Mouse (Mus musculus): ENCODE results near the gene Tssc4. TPM values are rescaled to one million over a fixed set of nuclear protein-coding genes. Genes with fewer than 3 reads are reported as not detected.

Tssc4 gene
- polyA plus RNA-seq (2014; fragmentation: Illumina TruSeq; extraction: RNeasy Lipid Tissue Mini Kit (QIAGEN cat#74804)): 0.46 TPM

GRCm38 (mm10) chr7:143068882-143069591, at the start of gene Tssc4:
Tssc4 (plus strand) TSS chr7:143069249.

GRCm38 (mm10) chr7:143052626-143053007, 16.4 kb upstream of the Tssc4 start, which contains the start of gene Cd81:
Cd81 (plus strand) TSS chr7:143052739.

GRCm38 (mm10) chr7:143094592-143095553, 25.8 kb downstream of the Tssc4 start, which contains the start of gene Trpm5:
Trpm5 (minus strand) TSS chr7:143094642.

GRCm38 (mm10) chr7:143106062-143106461, 37.0 kb downstream of the Tssc4 start, which contains the start of gene Kcnq1:
Kcnq1 (plus strand) TSS chr7:143106362.

Other genes with a start within 250 kb of the Tssc4 start
- 1.7 TPM for gene Th, start 138.1 kb upstream of the Tssc4 start, polyA plus RNA-seq (2014; fragmentation: Illumina TruSeq; extraction: RNeasy Lipid Tissue Mini Kit (QIAGEN cat#74804))
- not detected for gene Ascl2, start 100.0 kb upstream of the Tssc4 start, polyA plus RNA-seq (2014; fragmentation: Illumina TruSeq; extraction: RNeasy Lipid Tissue Mini Kit (QIAGEN cat#74804))
- 0.80 TPM for gene Tspan32, start 64.2 kb upstream of the Tssc4 start, polyA plus RNA-seq (2014; fragmentation: Illumina TruSeq; extraction: RNeasy Lipid Tissue Mini Kit (QIAGEN cat#74804))
- 177 TPM for gene Cd81, start 16.5 kb upstream of the Tssc4 start, polyA plus RNA-seq (2014; fragmentation: Illumina TruSeq; extraction: RNeasy Lipid Tissue Mini Kit (QIAGEN cat#74804))
- 0.31 TPM for gene Trpm5, start 25.4 kb downstream of the Tssc4 start, polyA plus RNA-seq (2014; fragmentation: Illumina TruSeq; extraction: RNeasy Lipid Tissue Mini Kit (QIAGEN cat#74804))
- 1.3 TPM for gene Kcnq1, start 37.1 kb downstream of the Tssc4 start, polyA plus RNA-seq (2014; fragmentation: Illumina TruSeq; extraction: RNeasy Lipid Tissue Mini Kit (QIAGEN cat#74804))